Mouse (Mus musculus) liver, postnatal 0 days (tissue): ENCODE measurements around the gene Slc12a8. TPM values are rescaled to one million over a fixed set of nuclear protein-coding genes. Genes with fewer than 3 reads are reported as not detected.
"Not testable (repeated sequence)": the region's sequence is repeated elsewhere in the genome, so short reads cannot be mapped to it uniquely, and the experiment has no call there.

Source experiments
- ATAC-seq: fragments of 200-750 bp; cut with Nextera tagmentation; 2 replicates; pipeline ENCODE4 v1.8.0; 2017; ENCODE audit warnings: mild to moderate bottlenecking, moderate library complexity
- DNase-seq: peaks from one replicate; pipeline ENCODE4 v3.0.0-alpha.2; 2016
- H3K27ac ChIP-seq: fragments of 300-500 bp; sonication (generic); 2 replicates; pipeline ENCODE4 v1.5.1; 2014; ENCODE audit warnings: antibody characterized with exemption, moderate library complexity, mild to moderate bottlenecking, low read depth
- H3K27me3 ChIP-seq: fragments of 300-500 bp; sonication (generic); 2 replicates; pipeline ENCODE4 v1.6.1; 2014; ENCODE audit warnings: low read length, control low read depth, mixed read lengths; ENCODE audit not compliant: insufficient read depth
- H3K36me3 ChIP-seq: fragments of 300-500 bp; sonication (generic); replicated peaks from 2 replicates; pipeline ENCODE4 v1.6.1; 2014; ENCODE audit warnings: mild to moderate bottlenecking, control low read depth, low read length, moderate library complexity, mixed read lengths; ENCODE audit not compliant: insufficient read depth
- H3K4me1 ChIP-seq: fragments of 300-500 bp; sonication (generic); 2 replicates; pipeline ENCODE4 v1.6.1; 2014; ENCODE audit warnings: antibody characterized with exemption, mild to moderate bottlenecking, control low read depth; ENCODE audit not compliant: insufficient read depth
- H3K4me2 ChIP-seq: fragments of 300-500 bp; sonication (generic); 2 replicates; pipeline ENCODE4 v1.6.1; 2014; ENCODE audit warnings: low read depth, mild to moderate bottlenecking, low read length, moderate library complexity, mixed read lengths
- H3K4me3 ChIP-seq: fragments of 300-500 bp; sonication (generic); 2 replicates; pipeline ENCODE4 v1.5.1; 2014; ENCODE audit warnings: low read depth, low read length
- H3K9ac ChIP-seq: fragments of 300-500 bp; sonication (generic); replicated peaks from 2 replicates; pipeline ENCODE4 v1.6.1; 2014; ENCODE audit warnings: mild to moderate bottlenecking, moderate library complexity
- H3K9me3 ChIP-seq: fragments of 300-500 bp; sonication (generic); 2 replicates; pipeline ENCODE4 v1.6.1; 2016; ENCODE audit warnings: mild to moderate bottlenecking, control low read depth, low read length, mixed read lengths
- CTCF ChIP-seq: sonication (generic); IDR thresholded peaks from 2 replicates; pipeline ENCODE4 v1.5.1; 2016; ENCODE audit warnings: antibody characterized with exemption, low read depth
- EP300 ChIP-seq: IDR thresholded peaks from 2 replicates; pipeline ENCODE4 v1.6.1; 2016; ENCODE audit warnings: antibody characterized with exemption, low read depth, mild to moderate bottlenecking
- WGBS: fragments of 180-500 bp; shearing (Covaris S2); extraction: QIAGEN DNeasy Blood & Tissue Kit; methylation state at CpG from one replicate; pipeline ENCODE4 v1.1.7; 2014; ENCODE audit not compliant: insufficient replicate concordance; 5-methylcytosine and 5-hydroxymethylcytosine counted together
- polyA plus RNA-seq: library from polyadenylated mRNA; unstranded; fragments of >200 nt; fragmentation: Nextera tagmentation; extraction: Ambion mirVana; gene quantifications from 2 replicates; pipeline ENCODE4 v1.2.1, GENCODE M21; 2015

Slc12a8 gene
- polyA plus RNA-seq, 1 experiment from 2014 or later = 0.18 TPM

DNA sequence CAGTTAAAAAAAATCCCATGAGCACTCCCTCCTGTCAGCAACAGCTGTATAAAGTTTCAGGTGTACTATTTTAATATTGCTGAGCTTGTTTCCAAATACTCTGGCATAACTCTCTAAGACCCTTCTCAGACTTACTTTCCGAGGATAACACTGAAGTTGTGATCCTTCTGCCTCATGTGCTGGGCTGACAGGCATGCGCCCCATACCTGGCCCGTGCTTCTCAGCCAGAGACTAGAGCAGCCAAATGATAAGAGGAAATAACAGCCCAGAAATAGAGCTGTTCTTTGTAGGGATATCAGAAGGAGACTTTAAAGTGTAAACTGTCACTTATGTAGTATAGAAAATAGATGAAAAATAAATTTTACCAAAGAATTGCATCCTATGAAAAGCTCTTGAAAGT is 34.8 kb upstream of the Slc12a8 start:
- no peak for DNase-seq
- 84% methylated on average over 3 of the region's 3 CpGs for WGBS
- Histone ChIP-seq H3K9me3 (no peaks in the 10 kb centered on the region), H3K4me3 (no peak overlapping the region), H3K4me1 (no peaks in the 10 kb centered on the region), H3K4me2 (no peak overlapping the region), H3K9ac (no peak overlapping the region), H3K36me3 (peaks cover 19% of the 10 kb centered on the region), H3K27me3 (no peaks in the 10 kb centered on the region), H3K27ac (no peak overlapping the region)
- no peak for ATAC-seq
- TF ChIP-seq EP300 = no peak

DNA sequence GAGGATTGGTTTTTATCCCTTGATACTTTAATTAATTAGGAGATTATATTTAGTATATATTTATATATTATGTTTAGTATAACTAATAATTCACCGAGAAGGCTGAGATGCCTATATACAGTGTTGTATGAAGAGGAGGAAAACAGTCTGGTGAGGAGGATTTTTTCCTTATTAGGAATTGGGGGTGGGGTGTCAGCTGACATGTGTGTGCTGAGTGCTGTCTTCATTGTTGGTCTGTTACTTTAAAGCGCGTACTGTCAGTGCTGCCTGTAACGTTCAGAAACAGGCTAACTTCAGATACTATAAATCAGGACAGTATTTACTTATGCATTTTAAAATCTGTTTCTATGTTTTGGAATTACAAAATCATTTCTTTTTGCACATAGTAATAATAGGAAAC is 29.4 kb upstream of the Slc12a8 start:
- Histone ChIP-seq H3K27me3 (no peaks in the 10 kb centered on the region), H3K27ac (no peak overlapping the region), H3K36me3 (peaks cover 20% of the 10 kb centered on the region), H3K4me2 (no peak overlapping the region), H3K9ac (no peak overlapping the region), H3K4me3 (no peak overlapping the region), H3K4me1 (no peaks in the 10 kb centered on the region), H3K9me3 (no peaks in the 10 kb centered on the region)
- DNase-seq = no peak
- TF ChIP-seq CTCF (no peak), EP300 (no peak)
- WGBS = 88% methylated on average over 4 of the region's 4 CpGs
- no peak for ATAC-seq

DNA sequence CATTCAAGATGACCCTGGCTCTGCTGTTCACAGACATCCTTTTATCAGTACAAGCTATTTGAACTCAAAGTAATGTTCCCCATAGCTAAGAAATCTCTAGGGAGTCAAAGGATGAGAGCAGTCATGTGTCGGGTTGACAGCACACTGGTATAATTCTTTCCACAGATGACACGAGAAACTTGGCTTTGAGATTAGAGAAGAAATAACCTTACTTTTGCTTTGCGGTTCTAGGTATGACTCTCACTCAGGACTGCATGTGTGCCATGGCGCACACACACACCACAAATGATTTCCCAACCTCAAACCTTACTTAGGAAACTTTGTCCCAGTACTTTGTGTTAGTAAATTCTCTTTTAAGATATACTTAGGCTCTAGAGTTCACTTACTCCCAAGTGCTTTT is 22.8 kb upstream of the Slc12a8 start:
- no peak overlapping the region for H3K4me2 ChIP-seq
- WGBS = 90% methylated on average over 4 of the region's 4 CpGs
- ATAC-seq (no peak), DNase-seq (no peak)
- no peaks in the 10 kb centered on the region for H3K9me3 ChIP-seq
- TF ChIP-seq EP300 (no peak), CTCF (no peak)
- peaks cover 20% of the 10 kb centered on the region for H3K36me3 ChIP-seq
- H3K27me3 ChIP-seq = no peaks in the 10 kb centered on the region
- no peaks in the 10 kb centered on the region for H3K4me1 ChIP-seq
- no peak overlapping the region for H3K27ac ChIP-seq
- H3K9ac ChIP-seq = no peak overlapping the region
- H3K4me3 ChIP-seq = no peak overlapping the region

DNA sequence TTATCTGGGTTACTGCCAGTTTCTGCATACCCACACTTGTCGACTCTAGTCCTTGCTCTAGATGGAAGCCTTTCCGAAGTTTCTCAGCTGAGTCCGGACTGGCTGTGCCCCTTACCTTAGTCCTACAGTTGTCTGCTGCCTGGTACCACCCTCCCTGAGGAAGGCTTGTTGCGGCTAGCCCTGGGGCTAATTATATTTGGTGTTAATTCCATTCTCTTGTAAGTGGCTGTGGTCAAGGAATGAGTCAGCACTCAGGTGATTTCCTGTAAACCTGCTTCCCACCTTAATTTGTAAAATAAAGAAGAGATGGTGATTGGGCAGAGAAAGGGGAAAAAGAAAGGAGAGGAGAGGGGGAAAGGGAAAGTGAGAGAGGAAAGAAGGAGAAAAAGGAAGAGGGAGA is 9.0 kb upstream of the Slc12a8 start:
- Histone ChIP-seq H3K27ac (no peak overlapping the region), H3K4me2 (no peak overlapping the region), H3K36me3 (no peaks in the 10 kb centered on the region), H3K4me1 (no peaks in the 10 kb centered on the region), H3K4me3 (no peak overlapping the region), H3K27me3 (no peaks in the 10 kb centered on the region), H3K9me3 (no peaks in the 10 kb centered on the region; the same call in 1 of the 2 replicates), H3K9ac (no peak overlapping the region)
- DNase-seq = no peak
- no peak for ATAC-seq
- 75% methylated on average over 4 of the region's 4 CpGs for WGBS
- no peak for TF ChIP-seq EP300

DNA sequence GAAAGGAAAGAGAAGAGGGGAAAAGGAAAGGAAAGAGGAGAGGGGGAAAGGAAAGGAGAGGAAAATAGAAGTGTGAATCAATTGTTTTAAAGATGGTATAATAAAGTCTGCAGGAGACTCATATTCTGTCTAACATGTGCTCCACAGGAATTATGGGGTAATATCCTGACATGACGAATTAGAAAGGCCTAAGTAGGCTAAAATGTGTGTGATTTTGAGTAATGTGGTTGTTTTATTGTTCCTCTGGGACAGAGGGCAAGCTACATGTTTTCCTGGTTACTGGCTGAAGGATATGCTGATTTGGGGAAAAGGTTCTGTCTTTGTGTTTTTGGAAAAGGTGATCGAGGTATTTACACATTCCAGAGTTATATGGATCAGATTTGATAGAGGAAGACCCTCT is 7.9 kb upstream of the Slc12a8 start:
- H3K27ac ChIP-seq, H3K27me3 ChIP-seq, DNase-seq, H3K4me3 ChIP-seq, H3K9me3 ChIP-seq, H3K4me1 ChIP-seq, H3K9ac ChIP-seq, H3K4me2 ChIP-seq, H3K36me3 ChIP-seq, ATAC-seq: not testable (repeated sequence)
- 82% methylated on average over 2 of the region's 2 CpGs for WGBS

DNA sequence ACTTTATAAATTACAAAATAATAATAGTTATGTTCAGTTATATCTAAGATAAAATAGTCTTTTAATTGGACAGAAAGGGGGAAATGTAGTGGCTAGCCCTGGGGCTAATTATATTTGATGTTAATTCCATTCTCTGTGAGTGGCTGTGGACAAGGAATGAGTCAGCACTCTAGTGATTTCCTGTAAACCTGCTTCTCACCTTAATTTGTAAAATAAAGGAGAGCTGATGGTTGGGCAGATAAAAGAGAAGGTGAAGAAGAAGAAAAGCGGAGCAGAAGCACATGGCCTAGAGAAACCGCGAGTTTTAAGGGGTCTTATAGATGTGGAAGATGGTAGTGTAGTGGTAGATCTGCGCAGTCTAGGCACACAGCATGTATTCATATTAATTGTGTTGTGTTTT is 6.3 kb upstream of the Slc12a8 start:
- H3K36me3 ChIP-seq, H3K9me3 ChIP-seq, H3K9ac ChIP-seq, DNase-seq, ATAC-seq, H3K27ac ChIP-seq, H3K27me3 ChIP-seq, H3K4me2 ChIP-seq, H3K4me3 ChIP-seq, H3K4me1 ChIP-seq: not testable (repeated sequence)
- 93% methylated on average over 4 of the region's 4 CpGs for WGBS

DNA sequence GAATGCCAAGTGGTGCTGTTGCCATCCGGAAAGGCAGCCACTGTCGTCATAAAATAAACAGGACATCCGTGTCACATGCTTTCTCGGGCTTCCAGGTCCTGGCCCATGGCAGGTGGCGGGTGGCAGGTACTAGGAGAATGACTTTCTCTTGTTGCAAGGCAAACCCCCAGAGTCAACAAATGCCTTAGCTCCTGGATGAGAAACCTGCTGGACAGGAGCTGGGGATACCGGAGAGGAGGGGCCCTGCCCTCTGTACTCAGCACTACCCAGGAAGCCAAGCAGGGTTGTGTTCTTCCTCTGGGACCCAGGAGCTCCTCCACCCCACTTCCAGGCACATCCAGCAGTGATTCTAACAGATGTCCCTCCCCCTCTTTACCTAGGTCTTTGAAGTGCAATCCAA is 4.6 kb upstream of the Slc12a8 start:
- H3K4me3 ChIP-seq = no peak overlapping the region
- DNase-seq (no peak), ATAC-seq (no peak)
- H3K27me3 ChIP-seq = 0 out of 2 replicates have a peak, but pooled peaks cover 2% of the 10 kb centered on the region
- no peaks in the 10 kb centered on the region; the same call in 1 of the 2 replicates for H3K9me3 ChIP-seq
- no peak overlapping the region for H3K27ac ChIP-seq
- no peak for TF ChIP-seq CTCF
- TF ChIP-seq EP300 = no peak
- H3K36me3 ChIP-seq = no peaks in the 10 kb centered on the region
- H3K9ac ChIP-seq = no peak overlapping the region
- H3K4me1 ChIP-seq = peaks cover 5% of the 10 kb centered on the region; the same call in 1 of the 2 replicates
- H3K4me2 ChIP-seq = no peak overlapping the region
- 61% methylated on average over 6 of the region's 6 CpGs for WGBS
